ENCODE assay signal across 19 mouse cellular contexts in the genomic region with DNA sequence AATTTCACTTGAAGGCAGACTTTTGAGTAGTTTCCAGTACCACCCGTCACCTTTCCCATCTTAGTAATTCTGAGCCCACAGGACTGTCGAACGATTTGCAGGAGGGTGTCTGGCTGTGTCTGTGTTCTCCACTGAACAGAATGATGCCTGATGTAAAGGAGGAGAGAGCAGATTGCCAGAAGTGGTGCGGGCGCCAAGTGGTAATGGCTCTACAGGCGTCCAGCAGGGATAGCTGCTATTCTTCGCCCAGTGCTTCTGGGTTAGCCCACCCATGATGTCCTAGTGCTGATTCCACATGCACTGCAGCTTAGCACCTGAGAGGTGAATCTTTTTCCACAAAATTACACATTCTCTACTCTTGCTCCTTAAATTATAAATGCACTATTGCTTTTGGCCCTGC. TPM values are rescaled to one million over a fixed set of nuclear protein-coding genes. Genes with fewer than 3 reads are reported as not detected.
DNase-seq lines count a peak whose midpoint lies in the region; ATAC-seq lines count a peak whose summit lies in the region.
"Had no signal": no experiment of that assay in that cellular context is flagged by ENCODE, and none has a peak within 500 bp of the region (broad histone marks: within the 10 kb centered on the region; RNA-seq: fewer than 3 reads in every experiment).

No protein-coding gene starts in this region.

- H3K27me3 ChIP-seq in heart, embryonic 15.5 days: no peaks in the 10 kb centered on the region
- H3K27me3 ChIP-seq in hindbrain, embryonic 16.5 days (replicated peaks; ENCODE audit: control insufficient read depth, insufficient read depth, low read length): no peaks in the 10 kb centered on the region
- no peaks in the 10 kb centered on the region for H3K27me3 ChIP-seq in kidney, embryonic 15.5 days
- H3K27me3 ChIP-seq: embryonic facial prominence, embryonic 15.5 days; stomach, embryonic 15.5 days had no signal

- no peaks in the 10 kb centered on the region for H3K36me3 ChIP-seq in heart, embryonic 15.5 days
- H3K36me3 ChIP-seq in hindbrain, embryonic 16.5 days (ENCODE audit: control insufficient read depth, insufficient read depth, low read length): no peaks in the 10 kb centered on the region
- H3K36me3 ChIP-seq in kidney, embryonic 15.5 days: no peaks in the 10 kb centered on the region
- H3K36me3 ChIP-seq: embryonic facial prominence, embryonic 15.5 days; heart, embryonic 10.5 days; stomach, embryonic 15.5 days had no signal

- H3K4me1 ChIP-seq in heart, embryonic 15.5 days (replicated peaks): peaks cover 44% of the 10 kb centered on the region
- peaks cover 8% of the 10 kb centered on the region for H3K4me1 ChIP-seq in hindbrain, embryonic 16.5 days (ENCODE audit: control insufficient read depth, insufficient read depth, low read depth, low read length)
- H3K4me1 ChIP-seq in kidney, embryonic 15.5 days: peaks cover 25% of the 10 kb centered on the region

- intact Hi-C loops in heart, postnatal 36 days (cut with DNase I): loop anchor here (5.0 kb wide), 1 partner anchor 44 kb away; a partner anchor contains a TSS

- 51% methylated on average over 7 of the region's 7 CpGs for WGBS in heart, embryonic 15.5 days
- WGBS in hindbrain, embryonic 16.5 days: 48% methylated on average over 7 of the region's 7 CpGs
- WGBS in kidney, embryonic 15.5 days: 88% methylated on average over 7 of the region's 7 CpGs

- no peak for DNase-seq in heart, postnatal 36 days
- DNase-seq in right cerebral cortex, postnatal 10 days (ENCODE audit: low spot score in 2 of 2): peak; percentile 32 to 35
- no peak for DNase-seq in right cerebral cortex, postnatal 14 days
- DNase-seq in cerebellum, adult 9-11 months: peak; percentile 85
- no peak for DNase-seq in kidney, postnatal 4 days
- DNase-seq: adrenal gland, adult 2 months; gastrocnemius, postnatal 10 days; kidney, adult 9 months; liver, postnatal 0 days; lung, postnatal 36 days had no signal

- no peak overlapping the region for H3K4me2 ChIP-seq in heart, embryonic 15.5 days
- H3K4me2 ChIP-seq in hindbrain, embryonic 16.5 days (ENCODE audit: low read length): no peak overlapping the region
- H3K4me2 ChIP-seq in kidney, embryonic 15.5 days: no peak overlapping the region
- H3K4me2 ChIP-seq: embryonic facial prominence, embryonic 15.5 days; stomach, embryonic 15.5 days had no signal

- ATAC-seq in heart, embryonic 15.5 days (replicated peaks; ENCODE audit: insufficient number of reproducible peaks, insufficient read depth, low FRiP score, low read depth): no peak
- ATAC-seq in hindbrain, embryonic 16.5 days: peak; percentile 40
- no peak for ATAC-seq in kidney, embryonic 15.5 days (replicated peaks; ENCODE audit: low FRiP score)
- ATAC-seq: liver, postnatal 0 days had no signal

- no peak overlapping the region for H3K4me3 ChIP-seq in heart, embryonic 15.5 days
- H3K4me3 ChIP-seq in hindbrain, embryonic 16.5 days (ENCODE audit: low read length): no peak overlapping the region
- no peak overlapping the region for H3K4me3 ChIP-seq in kidney, embryonic 15.5 days (replicated peaks)
- H3K4me3 ChIP-seq: embryonic facial prominence, embryonic 15.5 days; heart, embryonic 10.5 days; layer of hippocampus, adult 2 months; midbrain, embryonic 10.5 days; stomach, embryonic 15.5 days had no signal

- H3K27ac ChIP-seq in heart, embryonic 15.5 days: peak overlapping the region; percentile 28; the same call in 1 of the 2 replicates
- no peak overlapping the region for H3K27ac ChIP-seq in hindbrain, embryonic 16.5 days (ENCODE audit: low read depth, low read length)
- no peak overlapping the region for H3K27ac ChIP-seq in kidney, embryonic 15.5 days
- H3K27ac ChIP-seq: embryonic facial prominence, embryonic 15.5 days; heart, embryonic 10.5 days; layer of hippocampus, adult 2 months; midbrain, embryonic 10.5 days; stomach, embryonic 15.5 days had no signal

- H3K9ac ChIP-seq in heart, embryonic 15.5 days: no peak overlapping the region
- no peak overlapping the region for H3K9ac ChIP-seq in hindbrain, embryonic 16.5 days (ENCODE audit: low read depth, low read length)
- no peak overlapping the region for H3K9ac ChIP-seq in kidney, embryonic 15.5 days
- H3K9ac ChIP-seq: embryonic facial prominence, embryonic 15.5 days; liver, postnatal 0 days; stomach, embryonic 15.5 days had no signal

- H3K9me3 ChIP-seq in heart, embryonic 15.5 days (replicated peaks): no peaks in the 10 kb centered on the region
- H3K9me3 ChIP-seq in hindbrain, embryonic 16.5 days (ENCODE audit: control insufficient read depth, low read length): no peaks in the 10 kb centered on the region
- H3K9me3 ChIP-seq in kidney, embryonic 15.5 days (replicated peaks): no peaks in the 10 kb centered on the region
- H3K9me3 ChIP-seq: embryonic facial prominence, embryonic 15.5 days; G1E; heart, embryonic 10.5 days; midbrain, embryonic 10.5 days; stomach, embryonic 15.5 days had no signal

RNA-seq across cellular contexts. Expression of a gene that starts 45.6 kb away (rescaled TPM):
- 7.9 and 12.5 TPM in 2 replicates for polyA plus RNA-seq in heart, embryonic 15.5 days (2015; fragmentation: Nextera tagmentation; extraction: Ambion mirVana)
- 10 to 100 TPM; 15.6 to 18.1 TPM for total RNA-seq in heart, postnatal 36 days (2021)
- 8.0 and 11.3 TPM in 2 replicates for polyA plus RNA-seq in hindbrain, embryonic 16.5 days (2015; fragmentation: Nextera tagmentation; extraction: Ambion mirVana)
- polyA plus RNA-seq in kidney, embryonic 15.5 days (2015; fragmentation: Nextera tagmentation; extraction: Ambion mirVana): 18.1 and 19.3 TPM in 2 replicates

Comparison
In these comparisons a context has a peak if more than half of its experiments do, and no peak if none do; other contexts are left out.
1. DNase-seq: peak in right cerebral cortex, postnatal 10 days (2 of 2) and cerebellum, adult 9-11 months (single experiment); none in heart, postnatal 36 days (0 of 2), right cerebral cortex, postnatal 14 days (single experiment) and kidney, postnatal 4 days (0 of 2).